Mouse (Mus musculus) layer of hippocampus, postnatal 25 days (tissue): Measurements from ENCODE around the gene Kif6. TPM values are rescaled to one million over a fixed set of nuclear protein-coding genes. Genes with fewer than 3 reads are reported as not detected.

Experiments used
- DNase-seq, 2 experiments: peaks; one replicate each; pipeline ENCODE4 v3.0.0; 2022; ENCODE audit warnings: mixed read lengths in 2 of 2, low spot score in 1 of 2; ENCODE audit errors: extremely low spot score in 1 of 2
- total RNA-seq, 2 experiments: library from RNA; stranded (reverse); gene quantifications; 2 replicates each; pipeline ENCODE4 v1.2.3; 2021

Gene Kif6
- total RNA-seq, 2 experiments from 2014 or later: 3.0 to 3.9 TPM

- DNase-seq: no peak
These were observed 37.9 kb downstream of the Kif6 start for GRCm38 (mm10) chr17:49652800-49653199.

DNA sequence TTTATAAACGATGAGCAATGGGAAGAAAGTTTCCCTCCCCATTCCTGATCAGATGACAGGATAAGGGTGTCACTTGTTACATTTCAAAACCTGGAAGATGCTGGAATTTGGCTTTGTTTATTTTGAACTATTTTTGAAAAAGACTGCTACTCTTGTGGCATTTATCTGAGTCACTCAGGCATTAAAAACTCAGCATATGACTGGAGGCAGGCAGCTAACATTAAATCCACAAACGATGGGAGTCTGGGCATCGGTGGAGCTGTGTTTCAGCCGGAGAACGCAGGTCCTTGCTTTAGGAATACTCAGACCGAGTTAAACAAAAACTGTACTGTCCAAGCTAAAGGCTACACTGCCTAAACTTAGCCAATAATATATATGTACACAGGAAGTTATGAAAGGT, 46.7 kb downstream of the Kif6 start:
- no peak for DNase-seq

DNA sequence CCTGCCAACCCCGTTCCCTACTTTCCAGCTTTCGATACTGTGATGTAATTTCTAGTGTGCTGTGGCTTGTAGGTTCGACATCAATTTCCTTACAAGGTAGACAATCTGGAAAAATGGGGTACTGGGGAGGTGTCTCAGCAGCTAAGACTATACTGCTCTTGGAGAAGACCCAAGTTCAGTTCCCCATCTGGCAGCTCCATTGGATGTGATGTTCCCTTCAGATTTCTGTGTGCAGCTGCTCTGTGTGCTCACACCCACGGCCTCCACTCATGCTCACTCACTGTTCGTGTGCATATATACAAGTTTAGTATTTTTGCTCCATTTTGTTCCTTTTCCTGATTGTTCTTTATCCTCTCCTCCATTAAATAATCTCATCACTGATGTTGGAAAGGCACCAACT, 51.8 kb downstream of the Kif6 start:
- no peak for DNase-seq

DNA sequence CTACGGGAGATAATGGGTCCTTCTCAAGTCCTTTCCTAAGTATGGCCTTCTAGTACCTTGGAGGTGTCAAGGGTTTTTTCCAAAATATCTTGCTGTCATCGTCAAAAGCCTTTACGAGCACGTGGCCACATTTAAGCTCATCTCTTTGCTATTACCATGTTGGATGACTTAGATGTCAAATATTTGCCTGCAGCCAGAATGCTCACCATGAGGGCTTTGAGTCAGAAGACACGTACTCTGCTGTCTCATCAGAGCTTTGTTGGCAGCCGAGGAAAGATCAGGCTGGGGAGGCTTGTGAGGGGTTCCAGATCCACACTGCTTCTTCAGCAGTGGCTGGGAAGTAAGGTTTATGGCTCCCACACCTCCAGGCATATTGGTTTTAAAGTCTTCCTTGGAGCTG, 53.4 kb downstream of the Kif6 start:
- DNase-seq: no peak

DNA sequence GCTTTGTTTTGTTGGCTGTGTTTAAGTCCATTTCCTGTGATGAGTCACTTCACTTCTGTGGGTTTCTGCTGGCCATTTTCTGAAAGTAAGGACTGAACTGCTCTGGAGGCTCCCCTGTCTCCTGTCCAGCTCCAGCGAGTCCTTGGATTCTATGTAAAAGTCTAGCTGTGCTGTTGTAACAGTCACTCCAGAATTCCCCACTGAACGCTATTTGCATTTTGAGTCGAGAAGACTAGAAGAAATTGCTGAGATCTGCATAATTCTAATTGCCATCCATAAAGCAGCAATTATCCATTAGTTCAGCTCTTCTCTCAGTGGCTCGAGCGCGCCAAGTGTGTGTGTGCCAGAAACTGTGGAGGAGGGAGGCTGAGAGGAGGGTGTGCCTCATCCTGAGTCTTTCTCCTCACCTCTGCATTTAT, 57.0 kb downstream of the Kif6 start:
- DNase-seq: no peak

- DNase-seq: no peak
These were observed 57.5 kb downstream of the Kif6 start for GRCm38 (mm10) chr17:49672421-49672820.

- no peak for DNase-seq
These were observed 60.7 kb downstream of the Kif6 start for GRCm38 (mm10) chr17:49675629-49676028.

GRCm38 (mm10) chr17:49681410-49681809, 66.5 kb downstream of the Kif6 start:
- no peak for DNase-seq

- no peak for DNase-seq
These were observed 69.2 kb downstream of the Kif6 start for GRCm38 (mm10) chr17:49684146-49684545.

GRCm38 (mm10) chr17:49690607-49691454, 75.9 kb downstream of the Kif6 start:
- no peak for DNase-seq

GRCm38 (mm10) chr17:49691455-49691805, 76.5 kb downstream of the Kif6 start:
- DNase-seq: no peak

DNA sequence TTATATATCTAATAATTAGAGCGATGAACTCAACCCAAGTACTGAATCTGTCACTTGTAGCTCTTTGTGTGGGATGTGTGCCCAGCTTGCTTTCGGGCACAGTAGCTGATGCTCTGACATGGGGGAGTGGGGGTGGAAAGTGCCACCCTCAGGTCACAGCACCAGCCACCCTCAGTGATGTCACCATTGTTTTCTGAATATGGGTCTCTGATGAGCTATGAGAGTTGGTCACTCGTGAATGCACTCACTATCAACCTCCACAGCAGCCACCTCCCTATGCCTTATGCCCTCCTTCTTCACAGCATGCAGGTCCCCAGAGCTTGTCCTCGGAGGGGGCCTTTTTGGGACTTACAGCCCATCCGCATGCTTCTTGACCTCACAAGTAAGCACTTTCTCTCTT, 78.3 kb downstream of the Kif6 start:
- no peak for DNase-seq

- no peak for DNase-seq
These were observed 82.3 kb downstream of the Kif6 start for GRCm38 (mm10) chr17:49697220-49697619.

GRCm38 (mm10) chr17:49703492-49704249, 88.7 kb downstream of the Kif6 start:
- no peak for DNase-seq

DNA sequence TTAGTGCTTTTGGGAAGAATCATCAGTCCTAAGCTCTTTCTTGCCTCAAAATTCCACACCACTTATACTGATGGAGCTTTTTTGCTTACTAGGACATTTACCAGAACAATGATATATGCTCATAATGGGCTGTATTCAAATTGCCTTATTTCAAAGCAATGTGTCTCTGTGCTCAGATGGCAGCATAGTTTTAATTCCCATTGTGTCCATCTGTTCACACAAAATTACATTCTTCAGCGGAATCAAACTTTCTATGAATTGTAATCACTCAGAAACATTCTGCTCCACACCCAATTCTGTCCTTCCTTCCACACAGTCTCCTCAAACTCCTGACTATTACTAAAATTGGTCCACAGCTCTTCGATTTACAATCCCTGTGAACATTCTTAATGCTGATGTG, 94.3 kb downstream of the Kif6 start:
- no peak for DNase-seq

- DNase-seq: no peak
These were observed 95.2 kb downstream of the Kif6 start for GRCm38 (mm10) chr17:49710101-49710630.

DNA sequence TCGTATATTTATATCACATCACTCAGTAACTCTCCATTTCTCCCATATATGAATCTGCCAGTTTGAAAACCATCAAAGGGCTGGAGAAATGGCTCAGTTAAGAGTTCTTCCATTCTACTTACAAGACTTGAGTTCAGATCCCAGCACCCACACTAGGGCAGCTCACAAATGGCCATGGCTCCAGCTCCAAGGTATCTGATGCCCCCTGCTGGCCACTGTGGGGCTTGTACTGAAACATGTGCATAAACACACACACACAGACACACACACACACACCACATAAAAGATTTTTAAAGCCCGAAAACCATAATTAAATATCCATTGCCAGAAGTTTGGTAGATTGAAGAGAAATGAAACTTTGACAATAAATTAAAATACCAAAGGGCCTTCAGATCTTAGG, 111.3 kb downstream of the Kif6 start:
- no peak for DNase-seq

- DNase-seq: no peak
These were observed 112.0 kb downstream of the Kif6 start for GRCm38 (mm10) chr17:49726976-49727375.

- no peak for DNase-seq
These were observed 112.6 kb downstream of the Kif6 start for GRCm38 (mm10) chr17:49727428-49728045.

DNA sequence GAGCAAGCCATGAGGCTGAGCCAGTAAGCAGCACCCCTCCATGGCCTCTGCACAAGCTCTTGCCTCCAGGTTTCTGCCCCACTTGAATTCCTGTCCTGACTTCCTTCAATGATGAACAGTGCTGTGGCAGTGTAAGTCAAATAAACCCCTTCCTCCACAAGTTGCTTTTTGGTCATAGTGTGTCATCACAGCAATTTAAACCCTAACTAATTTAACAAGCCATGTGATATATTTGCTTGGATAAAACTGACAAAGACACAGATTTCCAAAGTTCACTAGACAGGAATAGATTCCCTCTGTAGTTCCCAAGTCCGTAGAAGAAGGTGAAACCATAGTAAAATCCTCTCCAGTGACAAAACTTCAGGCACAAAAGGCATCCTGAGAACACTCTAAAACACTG, 114.9 kb downstream of the Kif6 start:
- DNase-seq: no peak

DNA sequence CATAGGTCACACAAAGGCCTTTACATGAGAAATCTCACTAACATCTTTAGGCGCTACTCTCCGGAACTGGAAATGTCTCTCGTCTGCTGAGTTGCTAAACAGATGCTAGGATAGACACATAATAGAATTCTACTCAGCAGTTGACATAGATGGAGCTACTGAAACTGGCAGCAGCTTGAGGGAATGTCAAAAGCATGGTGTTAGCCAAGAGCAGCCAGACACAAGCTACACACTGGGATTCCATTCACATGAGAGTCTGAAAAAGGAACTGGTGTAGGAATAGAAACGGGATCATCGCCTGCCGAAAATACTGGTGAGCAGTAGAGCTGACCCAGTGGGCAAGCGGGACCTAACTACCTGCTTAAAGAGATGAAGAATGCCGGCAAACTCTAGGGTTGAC, 117.8 kb downstream of the Kif6 start:
- DNase-seq: no peak
